Mouse (Mus musculus) hindbrain, embryonic 14.5 days (tissue): Measurements from ENCODE around the gene Baz2a. TPM values are rescaled to one million over a fixed set of nuclear protein-coding genes. Genes with fewer than 3 reads are reported as not detected.
A peak's percentile ranks its signal among the peaks of the same experiment; 100 is the strongest.
"Not testable (repeated sequence)": the region's sequence is repeated elsewhere in the genome, so short reads cannot be mapped to it uniquely, and the experiment has no call there.

Experiments
- ATAC-seq: fragments of 200-750 bp; cut with Nextera tagmentation; 2 replicates; pipeline ENCODE4 v1.8.0; 2017; ENCODE audit warnings: moderate number of reproducible peaks, mild to moderate bottlenecking, moderate TSS enrichment, moderate library complexity; ENCODE audit not compliant: low FRiP score
- DNase-seq: peaks from one replicate; pipeline ENCODE4 v3.0.0-alpha.2; 2015; ENCODE audit warnings: low spot score
- H3K27ac ChIP-seq: fragments of 300-500 bp; sonication (generic); 2 replicates; pipeline ENCODE4 v1.5.1; 2014; ENCODE audit warnings: mild to moderate bottlenecking, moderate library complexity
- H3K27me3 ChIP-seq: fragments of 300-500 bp; sonication (generic); 2 replicates; pipeline ENCODE4 v1.6.1; 2014; ENCODE audit warnings: mild to moderate bottlenecking, low read length, mixed read lengths; ENCODE audit not compliant: control insufficient read depth, insufficient read depth
- H3K36me3 ChIP-seq: fragments of 300-500 bp; sonication (generic); replicated peaks from 2 replicates; pipeline ENCODE4 v1.6.1; 2014; ENCODE audit not compliant: control insufficient read depth, insufficient read depth
- H3K4me1 ChIP-seq: fragments of 300-500 bp; sonication (generic); replicated peaks from 2 replicates; pipeline ENCODE4 v1.6.1; 2014; ENCODE audit warnings: antibody characterized with exemption, low read length, mixed read lengths; ENCODE audit not compliant: control insufficient read depth, insufficient read depth
- H3K4me2 ChIP-seq: fragments of 300-500 bp; sonication (generic); replicated peaks from 2 replicates; pipeline ENCODE4 v1.6.1; 2014; ENCODE audit warnings: mild to moderate bottlenecking, moderate library complexity
- H3K4me3 ChIP-seq: fragments of 300-500 bp; sonication (generic); replicated peaks from 2 replicates; pipeline ENCODE4 v1.5.1; 2014; ENCODE audit warnings: mild to moderate bottlenecking, low read length
- H3K9ac ChIP-seq: fragments of 300-500 bp; sonication (generic); 2 replicates; pipeline ENCODE4 v1.6.1; 2014
- H3K9me3 ChIP-seq: fragments of 300-500 bp; sonication (generic); 2 replicates; pipeline ENCODE4 v1.6.1; 2016; ENCODE audit warnings: low read length; ENCODE audit not compliant: control insufficient read depth
- WGBS: fragments of 180-500 bp; shearing (Covaris S2); extraction: QIAGEN DNeasy Blood & Tissue Kit; methylation state at CpG from one replicate; pipeline ENCODE4 v1.1.7; 2014; 5-methylcytosine and 5-hydroxymethylcytosine counted together
- polyA plus RNA-seq: library from polyadenylated mRNA; unstranded; fragments of >200 nt; fragmentation: Nextera tagmentation; extraction: Ambion mirVana; gene quantifications from 2 replicates; pipeline ENCODE4 v1.2.1, GENCODE M21; 2014

Baz2a gene
- polyA plus RNA-seq, 1 experiment from 2014 or later, result 19.0 TPM

DNA sequence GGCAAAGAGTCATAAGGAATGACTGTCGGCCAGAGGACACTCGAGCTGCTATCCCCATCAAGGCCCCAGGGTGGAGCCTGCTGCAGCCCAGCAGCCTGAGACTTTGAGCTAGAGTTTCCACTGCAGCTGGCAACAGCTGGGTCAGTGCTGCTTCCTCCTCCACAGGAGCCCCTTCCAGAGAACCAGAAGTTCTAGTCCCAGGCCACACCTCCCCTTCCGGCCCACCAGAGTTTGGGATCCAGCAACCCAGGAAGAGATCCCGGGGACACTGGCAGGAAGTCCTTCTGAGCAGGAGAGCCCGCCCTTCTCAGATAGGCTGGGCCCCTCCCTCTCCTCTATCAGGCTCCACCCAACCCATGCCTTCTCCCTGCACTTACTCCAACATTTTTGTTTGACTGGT is 58.2 kb downstream of the Baz2a start:
- ATAC-seq (peak; percentile 31; the same call in 1 of the 2 replicates), DNase-seq (no peak)
- Histone ChIP-seq H3K4me1 (no peaks in the 10 kb centered on the region), H3K27me3 (no peaks in the 10 kb centered on the region), H3K9me3 (no peaks in the 10 kb centered on the region), H3K36me3 (no peaks in the 10 kb centered on the region; the same call in 1 of the 2 replicates), H3K27ac (no peak overlapping the region), H3K4me3 (no peak overlapping the region), H3K9ac (no peak overlapping the region), H3K4me2 (no peak overlapping the region)
- WGBS, result 6% methylated on average over 5 of the region's 5 CpGs

- Histone ChIP-seq H3K4me1 (no peaks in the 10 kb centered on the region), H3K9ac (no peak overlapping the region), H3K27ac (no peak overlapping the region), H3K4me2 (no peak overlapping the region), H3K4me3 (no peak overlapping the region), H3K36me3 (no peaks in the 10 kb centered on the region; the same call in 1 of the 2 replicates), H3K27me3 (no peaks in the 10 kb centered on the region), H3K9me3 (no peaks in the 10 kb centered on the region)
- ATAC-seq, result no peak
- 80% methylated on average over 14 of the region's 14 CpGs for WGBS
- DNase-seq, result no peak
Measured at GRCm38 (mm10) chr10:128150941-128151340, 59.6 kb downstream of the Baz2a start.

GRCm38 (mm10) chr10:128153978-128154377 is 62.6 kb downstream of the Baz2a start:
- DNase-seq (no peak), ATAC-seq (no peak)
- 77% methylated on average over 3 of the region's 3 CpGs for WGBS
- no peak overlapping the region for H3K27ac ChIP-seq
- H3K9me3 ChIP-seq, result no peaks in the 10 kb centered on the region
- no peaks in the 10 kb centered on the region; the same call in 1 of the 2 replicates for H3K36me3 ChIP-seq
- H3K4me2 ChIP-seq, result no peak overlapping the region
- no peak overlapping the region for H3K9ac ChIP-seq
- H3K27me3 ChIP-seq, result no peaks in the 10 kb centered on the region
- no peak overlapping the region for H3K4me3 ChIP-seq
- H3K4me1 ChIP-seq, result no peaks in the 10 kb centered on the region

DNA sequence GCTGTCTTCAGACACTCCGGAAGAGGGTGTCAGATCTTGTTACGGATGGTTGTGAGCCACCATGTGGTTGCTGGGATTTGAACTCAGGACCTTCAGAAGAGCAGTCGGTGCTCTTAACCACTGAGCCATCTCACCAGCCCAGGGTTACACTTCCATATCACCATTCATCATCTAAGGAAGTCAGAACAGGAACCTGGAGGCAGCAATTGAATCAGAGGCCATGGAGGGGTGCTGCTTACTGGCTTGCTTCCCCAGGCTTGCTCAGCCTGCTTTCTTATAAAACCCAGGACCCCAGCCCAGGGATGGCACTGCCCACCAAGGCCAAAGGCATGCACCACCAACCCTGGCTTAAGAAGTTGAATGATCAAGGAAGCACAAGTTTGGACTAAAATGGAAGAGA is 74.3 kb downstream of the Baz2a start:
- H3K4me3 ChIP-seq, H3K27me3 ChIP-seq, H3K27ac ChIP-seq, ATAC-seq, H3K9ac ChIP-seq, DNase-seq, H3K9me3 ChIP-seq, H3K4me2 ChIP-seq, H3K4me1 ChIP-seq, H3K36me3 ChIP-seq: not testable (repeated sequence)
- WGBS, result 90% methylated on average over 2 of the region's 3 CpGs

DNA sequence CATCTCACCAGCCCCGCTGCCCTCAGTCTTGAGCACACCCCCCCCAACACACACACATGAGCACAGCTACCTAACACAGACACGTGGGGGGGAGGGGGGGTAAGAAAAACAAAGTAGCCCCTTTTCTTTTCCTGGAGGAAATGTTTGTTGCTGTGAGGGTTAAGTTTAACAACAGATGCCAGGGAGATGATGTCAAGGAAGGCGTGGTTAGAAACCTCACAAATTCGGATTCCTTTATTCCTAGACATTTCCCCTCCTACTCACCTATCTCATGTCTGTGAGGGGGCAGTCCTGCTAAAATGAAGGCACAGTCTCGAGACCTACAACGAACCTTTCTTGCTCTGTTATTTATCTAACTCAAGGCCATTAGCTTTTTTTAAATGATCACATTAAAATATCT is 75.7 kb downstream of the Baz2a start:
- no peaks in the 10 kb centered on the region for H3K9me3 ChIP-seq
- H3K27me3 ChIP-seq, result no peaks in the 10 kb centered on the region
- H3K27ac ChIP-seq, result no peak overlapping the region
- no peak for DNase-seq
- no peak for ATAC-seq
- H3K4me2 ChIP-seq, result no peak overlapping the region
- H3K9ac ChIP-seq, result no peak overlapping the region
- 52% methylated on average over 6 of the region's 6 CpGs for WGBS
- H3K36me3 ChIP-seq, result no peaks in the 10 kb centered on the region
- no peak overlapping the region for H3K4me3 ChIP-seq
- no peaks in the 10 kb centered on the region for H3K4me1 ChIP-seq

- not testable (repeated sequence) for H3K9me3 ChIP-seq, H3K36me3 ChIP-seq, H3K4me2 ChIP-seq, DNase-seq, H3K27ac ChIP-seq, H3K4me3 ChIP-seq, H3K9ac ChIP-seq, H3K27me3 ChIP-seq, ATAC-seq
- WGBS, result 96% methylated on average over 10 of the region's 10 CpGs
- H3K4me1 ChIP-seq, result peaks cover 11% of the 10 kb centered on the region
Measured at GRCm38 (mm10) chr10:128171348-128171747, 80.0 kb downstream of the Baz2a start.

DNA sequence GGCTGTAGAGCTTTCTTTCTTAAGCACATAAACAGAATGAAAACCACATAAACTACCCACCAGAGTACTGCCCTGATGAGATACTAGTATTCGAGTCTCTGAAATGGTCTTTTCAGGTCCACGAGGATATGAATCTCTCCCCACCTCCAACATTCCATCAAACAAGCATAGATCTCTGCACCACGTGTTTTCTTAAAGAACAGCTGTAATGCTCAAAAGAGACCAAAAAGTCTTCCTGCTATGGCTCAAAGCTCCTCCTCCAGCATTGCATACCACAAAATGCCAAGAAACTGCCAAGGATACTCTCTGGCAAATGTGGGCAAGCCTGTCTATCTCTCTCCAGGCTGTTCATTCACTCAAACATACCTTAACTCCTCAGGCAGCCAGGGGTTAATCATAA is 83.9 kb downstream of the Baz2a start:
- peak overlapping the region; percentile 41 for H3K4me3 ChIP-seq
- 16% methylated on average over 3 of the region's 3 CpGs for WGBS
- H3K9me3 ChIP-seq, result no peaks in the 10 kb centered on the region
- DNase-seq, result no peak
- peaks cover 11% of the 10 kb centered on the region for H3K4me1 ChIP-seq
- no peaks in the 10 kb centered on the region for H3K36me3 ChIP-seq
- H3K4me2 ChIP-seq, result peak overlapping the region; percentile 64
- H3K27me3 ChIP-seq, result no peaks in the 10 kb centered on the region
- no peak for ATAC-seq
- H3K27ac ChIP-seq, result no peak overlapping the region
- peak overlapping the region; percentile 58 for H3K9ac ChIP-seq

GRCm38 (mm10) chr10:128175996-128176755 is 84.8 kb downstream of the Baz2a start:
- under 1% methylated on average over 17 of the region's 17 CpGs for WGBS
- peak; percentile 85 for DNase-seq

GRCm38 (mm10) chr10:128177316-128177715 is 85.9 kb downstream of the Baz2a start:
- DNase-seq (no peak), ATAC-seq (no peak)
- Histone ChIP-seq H3K9ac (no peak overlapping the region), H3K27me3 (no peaks in the 10 kb centered on the region), H3K36me3 (no peaks in the 10 kb centered on the region), H3K4me3 (no peak overlapping the region), H3K4me2 (no peak overlapping the region), H3K4me1 (peaks cover 11% of the 10 kb centered on the region), H3K9me3 (no peaks in the 10 kb centered on the region), H3K27ac (no peak overlapping the region)
- WGBS, result 89% methylated on average over 4 of the region's 4 CpGs

More at GRCm38 (mm10) chr10:128175996-128176755, 84.8 kb downstream of the Baz2a start:
- peak overlapping the region; percentile 33 for H3K27ac ChIP-seq
- H3K9ac ChIP-seq, result peak overlapping the region; percentile 58
- peak overlapping the region; percentile 41 for H3K4me3 ChIP-seq
- H3K27me3 ChIP-seq, result no peaks in the 10 kb centered on the region
- ATAC-seq, result peak; percentile 84
- H3K9me3 ChIP-seq, result no peaks in the 10 kb centered on the region
- H3K4me2 ChIP-seq, result peak overlapping the region; percentile 64
- H3K36me3 ChIP-seq, result no peaks in the 10 kb centered on the region
- peaks cover 11% of the 10 kb centered on the region for H3K4me1 ChIP-seq
